Mouse (Mus musculus): ENCODE measurements around the gene Scgb1b2. TPM values are rescaled to one million over a fixed set of nuclear protein-coding genes. Genes with fewer than 3 reads are reported as not detected.

Scgb1b2 gene
- total RNA-seq (2017): not detected in 2 replicates

DNA sequence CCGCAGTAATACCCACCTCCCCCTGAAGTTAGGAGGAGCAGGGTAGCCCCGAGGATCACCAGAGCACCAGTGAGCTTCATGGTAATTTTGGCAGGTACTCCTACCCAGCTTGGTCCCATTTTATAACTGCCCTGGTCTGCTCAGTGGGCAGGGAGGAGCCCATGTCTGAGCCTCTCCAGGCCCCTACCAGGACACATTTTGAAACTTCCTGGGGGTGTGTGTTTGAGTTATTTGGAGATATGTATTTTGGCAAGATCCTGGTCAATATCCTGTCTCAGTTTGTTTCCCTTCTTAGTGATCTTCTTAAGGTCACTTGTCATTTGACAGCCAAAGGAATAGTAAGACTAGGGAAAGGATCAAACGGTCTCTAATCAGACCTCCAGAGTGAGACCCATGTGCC lies at the start of gene Scgb1b2:
Scgb1b2 (minus strand) TSS at position 101 of the 400 bp plus-strand sequence.
- ATAC-seq (replicated peaks in 1 of 2; ENCODE audit: insufficient read depth in 1 of 2, low FRiP score in 2 of 2, low TSS enrichment in 1 of 2, low read depth in 1 of 2, poor library complexity in 2 of 2, severe bottlenecking in 2 of 2): no peak

DNA sequence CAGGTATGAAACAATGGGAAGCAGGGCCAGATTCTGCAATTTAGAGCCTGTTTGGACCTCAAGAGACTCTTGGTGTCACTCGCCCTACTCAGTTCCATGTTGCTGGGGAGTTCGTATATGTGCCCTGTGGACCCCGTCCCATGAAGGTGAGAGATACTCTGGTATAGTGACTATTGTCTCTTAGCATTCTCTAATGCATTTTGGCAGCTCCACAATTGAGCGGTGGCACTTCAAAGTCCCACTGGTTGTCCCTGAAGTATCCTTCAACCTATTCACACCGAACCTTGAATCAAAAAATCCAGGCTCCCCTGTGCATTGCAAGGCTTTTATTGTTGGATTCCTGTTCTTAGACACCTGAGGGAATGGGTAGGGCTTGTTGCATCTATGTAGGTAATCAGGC lies 1.4 kb downstream of the Scgb1b2 start, which contains the start of gene Scgb2b2:
Scgb2b2 (plus strand) TSS at position 301 of the 400 bp plus-strand sequence.
- ATAC-seq (replicated peaks in 1 of 2; ENCODE audit: insufficient read depth in 1 of 2, low FRiP score in 2 of 2, low TSS enrichment in 1 of 2, low read depth in 1 of 2, poor library complexity in 2 of 2, severe bottlenecking in 2 of 2): no peak

Other genes with a start within 250 kb of the Scgb1b2 start
- gene Fxyd5, start 249.3 kb downstream of the Scgb1b2 start, total RNA-seq (2017): 383 and 391 TPM in 2 replicates
- gene Fxyd7, start 240.4 kb downstream of the Scgb1b2 start, total RNA-seq (2017): 2.2 TPM in 1 of 2 replicates, not detected in the other
- gene Fxyd1, start 234.6 kb downstream of the Scgb1b2 start, total RNA-seq (2017): 2.7 and 15.3 TPM in 2 replicates
- gene Lgi4, start 232.5 kb downstream of the Scgb1b2 start, total RNA-seq (2017): not detected in 2 replicates
- not detected in 2 replicates for gene Fxyd3, start 215.1 kb downstream of the Scgb1b2 start, total RNA-seq (2017)
- gene Hpn, start 176.5 kb downstream of the Scgb1b2 start, total RNA-seq (2017): 4.3 and 13.0 TPM in 2 replicates
- gene Scn1b, start 164.8 kb downstream of the Scgb1b2 start, total RNA-seq (2017): 4.8 and 6.6 TPM in 2 replicates
- gene Gramd1a, start 135.9 kb downstream of the Scgb1b2 start, total RNA-seq (2017): 89.4 and 90.0 TPM in 2 replicates
- gene Scgb2b2, start 1.3 kb downstream of the Scgb1b2 start, total RNA-seq (2017): not detected in 2 replicates
- gene Scgb2b3, start 70.3 kb upstream of the Scgb1b2 start, total RNA-seq (2017): not detected in 2 replicates
- gene Scgb1b3, start 83.8 kb upstream of the Scgb1b2 start, total RNA-seq (2017): not detected in 2 replicates